Mouse (Mus musculus): ENCODE data around the gene Hoxa10.

Gene Hoxa10

DNA sequence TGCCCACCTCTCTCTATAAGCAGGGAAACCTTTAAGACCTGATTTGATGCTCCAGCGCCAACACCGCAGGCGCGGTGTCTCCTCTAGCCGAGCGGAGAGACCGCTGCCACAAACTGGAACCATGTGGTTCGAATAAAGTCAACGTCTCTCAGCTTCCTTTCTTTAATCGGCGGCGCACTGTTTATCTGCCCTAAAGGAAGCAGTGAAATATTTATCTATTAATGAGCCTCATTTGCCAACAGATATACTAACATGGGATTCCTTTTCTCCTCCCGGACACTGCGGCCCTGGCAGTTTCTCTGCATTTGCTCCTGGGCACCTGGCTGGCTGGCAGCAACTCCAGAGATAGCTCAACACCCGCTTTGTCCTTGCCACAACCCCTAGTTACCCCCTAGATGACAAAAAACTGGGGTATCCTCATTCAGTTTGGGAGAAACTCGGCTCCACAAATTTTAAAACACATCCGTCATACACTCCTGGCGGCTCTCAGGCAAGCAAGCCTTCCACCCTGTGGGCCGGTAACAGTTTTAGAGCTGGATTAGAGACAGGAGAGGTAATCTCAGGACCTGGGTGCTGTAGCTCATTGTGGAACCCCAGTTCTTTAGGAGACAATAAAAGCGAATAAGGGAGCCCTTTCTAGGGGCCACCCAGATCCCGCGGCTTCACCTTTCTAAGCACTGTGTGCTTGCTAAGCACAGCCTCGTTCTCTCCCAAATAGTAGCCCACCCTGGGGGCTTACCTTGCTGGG, 22.6 kb downstream of the Hoxa10 start:
- DNase-seq (ENCODE audit: low spot score), result no peak

DNA sequence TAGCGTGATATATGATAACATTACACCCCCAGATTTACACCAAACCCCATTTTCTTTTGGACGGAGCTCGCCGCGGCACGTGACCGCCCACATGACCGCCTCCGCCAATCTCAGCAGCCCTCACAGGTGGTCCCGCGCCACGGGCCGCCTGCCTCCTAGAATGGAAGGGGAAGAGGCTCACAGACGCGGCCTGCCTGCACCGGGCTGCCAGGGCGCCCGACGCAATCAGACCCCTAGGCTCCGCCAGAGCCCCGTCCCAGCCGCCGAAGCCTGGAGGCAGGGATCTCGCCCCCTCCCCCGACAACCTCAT, 23.2 kb downstream of the Hoxa10 start:
- peak; percentile 78 for DNase-seq (ENCODE audit: low spot score)

DNA sequence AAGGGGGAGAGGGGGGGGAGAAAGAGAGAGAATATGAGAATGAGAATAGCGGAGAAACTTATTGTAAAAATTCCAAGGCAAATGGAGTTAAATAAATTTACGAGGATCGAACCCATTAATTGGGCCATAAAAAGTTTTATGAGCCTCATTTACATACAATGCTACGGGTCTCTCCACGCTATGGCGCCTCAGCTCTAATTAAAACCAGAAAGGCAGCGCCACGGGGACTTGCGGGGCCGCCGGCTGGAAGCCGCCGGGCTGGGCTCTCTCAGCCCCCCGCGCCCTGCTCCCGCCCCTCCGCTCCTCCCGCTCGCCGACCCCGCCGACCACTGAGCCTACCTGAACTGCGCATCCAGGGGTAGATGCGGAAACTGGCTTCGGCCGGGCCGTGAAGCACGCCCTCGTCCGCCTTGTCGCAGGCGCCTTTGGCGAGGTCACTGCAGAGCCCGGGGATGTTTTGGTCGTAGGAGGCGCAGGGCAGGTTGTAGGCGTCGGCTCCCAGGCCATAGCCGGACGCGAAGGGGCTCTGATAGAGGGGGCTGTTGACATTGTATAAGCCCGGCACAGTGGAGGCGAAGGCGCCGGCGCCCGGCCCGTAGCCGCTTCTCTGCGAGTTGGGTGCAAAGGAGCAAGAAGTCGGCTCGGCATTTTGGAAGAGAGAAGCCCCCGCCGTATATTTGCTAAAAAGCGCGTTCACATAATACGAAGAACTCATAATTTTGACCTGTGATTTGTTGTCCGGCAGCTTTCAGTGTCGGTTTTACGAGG, 23.8 kb downstream of the Hoxa10 start:
- DNase-seq (ENCODE audit: low spot score), result no peak

GRCm38 (mm10) chr6:52215771-52216535, 24.7 kb downstream of the Hoxa10 start:
- no peak for DNase-seq (ENCODE audit: low spot score)

DNA sequence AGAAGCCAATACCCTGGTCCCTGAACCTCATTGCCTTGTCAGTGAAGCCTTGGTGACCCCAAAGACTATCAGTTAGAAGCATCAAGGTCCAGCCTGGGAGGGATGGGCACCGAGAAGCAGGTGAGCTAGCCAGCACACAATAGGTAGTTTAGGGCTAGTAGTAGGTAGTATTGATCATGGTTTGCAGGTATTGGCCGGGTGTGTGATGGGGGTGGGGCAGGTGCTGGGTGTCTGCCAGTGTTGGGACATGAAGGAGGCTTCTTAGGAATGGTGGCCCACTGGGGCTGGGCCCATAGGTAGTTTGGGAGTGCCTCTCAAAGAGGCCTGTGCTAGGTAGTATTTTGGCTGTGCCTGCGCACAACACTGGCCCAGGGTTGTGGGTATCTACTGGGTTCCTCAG, 25.6 kb downstream of the Hoxa10 start:
- no peak for DNase-seq (ENCODE audit: low spot score)

DNA sequence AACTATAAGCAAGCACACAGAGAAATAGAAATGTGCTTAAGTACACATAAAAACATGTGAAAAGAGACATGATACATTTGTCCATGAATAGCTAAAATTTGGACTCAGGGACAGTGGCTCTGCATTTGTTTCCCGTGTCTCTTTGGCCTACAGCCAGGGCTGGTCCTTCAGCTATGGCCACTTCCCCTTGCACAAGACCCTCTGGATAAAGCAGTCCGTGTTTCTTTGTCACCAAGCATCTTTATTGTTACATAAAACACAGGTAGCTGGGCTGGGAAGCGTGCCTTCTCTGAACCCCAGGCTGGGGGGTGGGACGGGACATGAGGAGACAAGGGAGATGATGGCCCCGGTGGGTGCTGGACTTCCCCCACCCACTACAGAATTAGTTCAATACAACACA, 26.4 kb downstream of the Hoxa10 start:
- DNase-seq (ENCODE audit: low spot score), result peak; percentile 40

GRCm38 (mm10) chr6:52213119-52213986, 27.3 kb downstream of the Hoxa10 start, which contains the start of the genes Hoxa3 and Gm28308:
Hoxa3 (minus strand) TSS chr6:52213336.
Gm28308 (minus strand) TSS chr6:52213339.
- peak; percentile 91 for DNase-seq (ENCODE audit: low spot score)

- DNase-seq (ENCODE audit: low spot score), result peak; percentile 87
Observed at GRCm38 (mm10) chr6:52212556-52213118, 28.0 kb downstream of the Hoxa10 start.

DNA sequence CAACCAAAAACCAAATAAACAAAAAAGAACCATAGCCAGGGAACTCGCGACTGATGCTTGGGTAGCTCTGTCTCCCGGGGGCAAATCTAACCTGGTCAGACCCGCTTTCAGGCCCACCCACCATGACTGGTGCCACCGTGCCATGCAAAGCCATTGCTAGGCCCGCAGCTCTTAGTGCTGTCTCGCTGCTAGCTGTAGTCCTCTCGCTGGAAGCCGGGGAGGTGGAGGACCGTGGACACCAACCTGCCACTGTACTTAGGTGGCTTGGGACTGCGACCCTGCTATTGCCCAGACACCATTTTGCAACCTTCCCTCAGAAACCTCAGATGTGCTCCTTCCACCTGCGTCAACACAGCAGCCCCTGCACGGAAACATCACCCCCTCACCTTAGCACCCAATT, 28.7 kb downstream of the Hoxa10 start:
- DNase-seq (ENCODE audit: low spot score), result peak; percentile 52

DNA sequence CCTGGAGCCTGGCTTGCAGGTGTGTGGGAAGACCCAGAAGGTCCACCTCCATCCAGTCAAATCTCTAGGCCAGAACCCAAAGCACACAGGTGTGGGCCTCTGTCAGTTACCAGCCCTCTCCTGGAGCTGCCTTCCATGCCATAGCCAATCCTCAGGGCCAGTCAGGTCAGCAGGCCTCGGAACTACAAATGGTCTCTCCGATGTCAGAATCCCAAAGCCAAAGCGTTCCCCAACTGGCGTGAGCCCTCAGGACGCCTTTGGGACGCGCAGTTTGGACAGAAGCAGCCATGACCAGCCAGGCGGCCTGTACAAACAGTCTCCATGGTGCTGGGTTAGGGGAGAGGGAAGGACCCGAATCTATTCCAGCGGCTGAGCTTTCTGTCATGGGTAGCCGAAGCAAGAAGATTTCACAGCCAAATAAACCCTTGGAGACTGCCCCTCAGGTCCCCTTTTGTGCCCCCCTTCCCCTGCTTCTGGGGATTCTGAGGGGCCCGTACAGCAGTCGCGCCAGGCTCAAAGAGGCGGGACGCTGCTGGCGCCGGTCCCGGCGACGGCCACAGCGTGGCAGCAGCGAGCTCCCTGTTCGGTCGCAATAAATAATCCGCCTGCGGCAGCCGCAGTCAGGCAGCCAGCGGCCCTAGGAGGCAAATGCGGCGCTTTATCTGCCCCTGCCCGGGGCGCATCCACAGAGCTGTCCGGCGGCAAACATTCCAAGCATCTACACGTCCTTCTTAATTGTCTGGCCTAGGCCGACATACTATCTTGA, 29.3 kb downstream of the Hoxa10 start:
- DNase-seq (ENCODE audit: low spot score), result peak; percentile 91

DNA sequence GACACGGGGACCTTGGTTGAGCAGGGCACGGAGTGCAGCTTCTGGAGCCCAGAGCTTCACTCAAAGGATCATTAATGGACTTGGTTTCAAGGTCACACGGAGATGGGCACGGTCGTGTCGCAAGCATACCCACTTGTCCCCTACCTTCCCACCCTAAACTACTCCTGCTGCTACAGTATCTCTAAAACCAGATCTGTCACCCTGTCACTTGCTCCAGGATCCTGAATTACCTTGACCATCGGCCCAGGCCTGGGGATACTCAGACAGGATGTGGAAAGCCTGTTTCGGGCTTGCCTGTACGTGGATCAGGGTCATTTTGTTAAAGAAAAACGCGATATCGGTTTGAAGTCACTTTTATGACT, 31.0 kb downstream of the Hoxa10 start:
- DNase-seq (ENCODE audit: low spot score), result no peak

GRCm38 (mm10) chr6:52208868-52209684, 31.6 kb downstream of the Hoxa10 start:
- no peak for DNase-seq (ENCODE audit: low spot score)

DNA sequence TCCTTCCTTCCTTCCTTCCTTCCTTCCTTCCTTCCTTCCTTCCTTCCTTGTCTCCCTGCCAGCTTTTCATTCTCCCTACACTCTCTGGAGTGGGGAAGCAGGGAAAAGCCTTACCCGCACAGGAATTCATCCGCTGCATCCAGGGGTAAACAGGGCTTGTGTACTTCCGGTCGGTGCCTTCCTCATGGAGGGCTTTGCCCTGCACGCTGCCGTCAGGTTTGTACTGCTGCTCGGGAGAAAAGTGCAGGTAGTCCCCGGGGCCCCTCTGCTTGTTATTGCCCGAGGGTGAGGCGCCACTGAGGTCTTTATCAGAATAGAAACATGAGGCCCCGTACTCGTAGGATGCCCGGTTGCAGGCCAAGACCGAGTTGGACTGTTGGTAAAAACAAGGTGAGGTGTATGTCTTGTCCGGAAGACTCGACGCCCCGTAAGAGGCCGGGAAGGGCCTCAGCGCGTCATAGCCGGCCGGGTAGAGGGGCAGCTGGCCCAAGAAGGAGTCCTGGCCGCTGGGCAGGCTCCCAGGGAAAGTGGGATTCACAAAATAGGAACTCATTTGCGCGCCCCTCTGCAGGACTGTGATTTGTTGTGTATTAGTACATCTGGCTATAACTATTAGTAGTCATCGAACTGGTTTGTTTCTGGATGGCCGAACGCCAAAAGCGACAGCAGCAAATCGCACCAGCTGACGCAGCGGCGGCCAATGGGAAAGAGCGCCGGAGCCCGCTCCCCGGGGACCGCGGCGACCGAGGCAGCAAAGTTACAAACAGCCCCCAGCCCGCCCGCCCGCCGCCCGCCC, 32.4 kb downstream of the Hoxa10 start, which contains the start of gene Hoxa6:
Hoxa6 (minus strand) TSS at position 651 of the 796 bp plus-strand sequence.
- no peak for DNase-seq (ENCODE audit: low spot score)

DNA sequence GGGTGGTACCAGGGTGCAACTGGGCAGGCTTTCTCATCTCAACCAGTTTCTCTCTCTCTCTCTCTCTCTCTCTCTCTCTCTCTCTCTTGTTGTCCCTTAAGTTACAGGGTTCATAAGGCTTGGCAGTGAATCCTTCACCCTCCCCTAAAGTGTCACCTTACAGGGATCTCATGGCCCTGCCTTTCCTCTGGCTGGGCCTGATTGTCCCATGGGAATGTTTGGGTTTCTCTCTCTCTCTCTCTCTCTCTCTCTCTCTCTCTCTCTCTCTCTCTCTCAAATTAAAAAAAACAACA, 33.0 kb downstream of the Hoxa10 start:
- no peak for DNase-seq (ENCODE audit: low spot score)

- no peak for DNase-seq (ENCODE audit: low spot score)
Observed at GRCm38 (mm10) chr6:52206882-52207683, 33.6 kb downstream of the Hoxa10 start.

- DNase-seq (ENCODE audit: low spot score), result no peak
Observed at GRCm38 (mm10) chr6:52205638-52206621, 34.7 kb downstream of the Hoxa10 start.

- no peak for DNase-seq (ENCODE audit: low spot score)
Observed at GRCm38 (mm10) chr6:52205221-52205620, 35.4 kb downstream of the Hoxa10 start.

Data from adipocyte (in vitro differentiated cells).